Mouse (Mus musculus) liver, adult 2 months (tissue): ENCODE measurements around the gene Lrrc36.

ENCODE experiments used
- CTCF ChIP-seq: fragments of 200-500 bp; IDR thresholded peaks from 2 replicates; pipeline ENCODE4 v1.5.1; 2011; ENCODE audit warnings: low read depth, low read length, control low read depth
- POLR2A ChIP-seq: fragments of 200-500 bp; IDR thresholded peaks from 2 replicates; pipeline ENCODE4 v1.6.1; 2011; ENCODE audit warnings: low read length, control low read depth; ENCODE audit not compliant: insufficient read depth; ENCODE audit errors: extremely low read depth

GRCm38 (mm10) chr8:105404496-105404895 lies 8.9 kb upstream of the Lrrc36 start:
- TF ChIP-seq CTCF = no peak
- no peak for TF ChIP-seq POLR2A
